Mouse (Mus musculus) adrenal gland, postnatal 25 days (tissue): ENCODE results near the gene Kcnk5. TPM values are rescaled to one million over a fixed set of nuclear protein-coding genes. Genes with fewer than 3 reads are reported as not detected.
A peak's percentile ranks its signal among the peaks of the same experiment; 100 is the strongest.

ENCODE experiments used
- DNase-seq: peaks from one replicate; pipeline ENCODE4 v3.0.0; 2021; ENCODE audit warnings: mixed read lengths
- total RNA-seq: library from RNA; stranded (reverse); gene quantifications from 2 replicates; pipeline ENCODE4 v1.2.3, GENCODE M21; 2021

Gene Kcnk5
- total RNA-seq, 1 experiment from 2014 or later = 5.9 TPM

DNA sequence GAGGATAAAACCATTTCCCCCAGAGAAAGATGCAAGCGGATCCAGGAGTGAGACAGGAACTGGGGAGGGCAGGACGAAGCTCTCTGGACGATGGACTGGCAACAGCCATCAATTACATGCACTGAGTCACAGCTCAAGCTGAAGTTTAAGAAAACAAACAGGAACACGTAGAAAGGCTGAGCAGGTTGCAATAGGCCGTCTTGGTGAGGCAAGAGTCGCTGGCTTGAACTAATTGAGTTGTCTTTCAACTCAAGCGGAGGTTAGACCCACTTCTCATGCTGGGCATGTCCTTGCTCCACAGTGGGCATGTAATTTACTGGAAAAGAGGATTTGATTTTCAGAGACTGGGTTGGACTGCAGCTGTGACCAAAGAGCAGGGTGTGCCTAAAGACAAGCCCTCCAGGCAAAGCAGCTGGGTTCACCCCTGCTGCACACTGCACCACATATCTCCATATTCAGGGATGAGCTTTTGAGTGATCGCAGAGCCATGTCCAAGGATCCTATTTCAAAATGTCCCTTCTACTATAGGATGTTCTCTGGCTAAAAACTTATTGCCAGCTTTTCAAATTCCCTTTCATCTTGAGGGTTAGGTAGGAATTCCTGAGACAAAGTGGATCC lies 19.6 kb upstream of the Kcnk5 start:
- no peak for DNase-seq

DNA sequence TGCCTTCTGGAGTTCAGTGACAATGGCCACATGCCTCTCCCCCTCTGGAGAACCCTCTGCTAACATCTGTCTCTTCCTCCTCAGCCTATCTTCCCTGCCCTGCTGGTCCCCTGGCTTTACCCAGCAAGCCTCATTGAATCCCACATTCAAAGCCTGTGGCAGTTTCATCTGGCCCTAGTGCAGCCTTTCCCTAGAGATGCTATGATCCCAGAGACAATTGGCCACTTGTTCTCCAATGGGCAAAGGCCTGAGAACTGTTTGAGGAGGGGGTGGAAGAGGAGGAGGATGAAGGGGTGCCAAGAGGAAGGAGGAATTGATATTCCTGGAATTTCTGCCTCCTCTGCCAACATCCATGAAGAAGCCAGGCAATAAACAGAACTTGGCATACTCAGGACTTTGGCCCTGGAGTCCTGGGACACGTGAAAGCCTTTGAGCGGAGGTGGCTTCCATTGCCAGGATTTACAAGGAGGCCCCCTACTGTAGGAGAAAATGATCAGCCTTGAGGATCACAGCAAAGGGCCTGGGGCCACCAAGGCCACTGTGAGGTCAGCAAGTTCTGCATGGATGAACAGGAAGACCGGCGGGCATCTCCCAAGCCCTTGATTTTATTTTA lies 11.6 kb upstream of the Kcnk5 start:
- no peak for DNase-seq

DNA sequence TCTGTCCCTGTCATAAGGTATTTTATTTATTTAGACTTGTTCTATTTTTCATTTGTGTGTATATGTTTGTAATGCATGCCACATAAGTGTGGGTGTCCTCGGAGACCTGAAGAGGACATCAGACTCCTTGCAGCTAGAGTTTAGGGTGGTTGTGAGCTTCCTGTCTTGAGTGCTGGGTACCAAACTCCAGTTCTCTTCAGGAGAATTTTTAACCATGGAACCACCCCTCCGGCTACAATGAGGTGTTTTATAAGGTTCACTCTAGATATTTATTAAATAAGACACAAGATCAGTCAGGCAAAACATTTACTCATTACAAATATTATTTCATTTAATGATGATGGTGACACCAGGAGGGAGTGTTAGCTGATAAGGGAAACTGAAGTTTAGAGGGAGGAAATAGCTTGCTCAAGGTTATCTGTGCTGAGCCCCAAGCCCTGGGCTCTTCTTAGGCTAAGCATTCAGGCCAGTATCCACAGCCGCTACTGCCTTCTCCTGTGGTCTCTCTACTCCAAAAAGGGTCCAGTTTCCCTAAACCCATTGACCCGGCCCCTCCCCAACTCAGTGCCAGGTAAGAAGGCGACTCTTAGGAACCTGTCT lies 9.6 kb upstream of the Kcnk5 start:
- no peak for DNase-seq

DNA sequence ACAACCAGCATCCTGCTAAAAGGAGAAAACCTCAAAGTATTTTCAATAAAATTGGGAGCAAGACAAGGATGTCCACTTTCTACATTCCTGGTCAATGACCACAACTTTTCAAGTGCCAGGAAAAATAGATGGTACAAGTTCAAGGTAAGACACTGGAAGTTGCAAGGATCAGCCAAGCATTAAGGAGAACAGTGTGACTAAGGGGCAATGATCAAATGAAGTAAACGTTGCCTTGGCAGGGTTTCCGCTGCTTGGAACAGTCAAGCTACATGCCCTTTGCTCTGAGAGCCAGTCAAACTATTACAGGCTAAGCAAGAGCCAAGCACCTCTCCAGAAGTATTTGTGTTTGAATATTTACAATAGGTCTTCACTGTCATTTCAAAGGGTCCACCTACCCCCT lies 8.1 kb upstream of the Kcnk5 start:
- DNase-seq = peak; percentile 7

DNA sequence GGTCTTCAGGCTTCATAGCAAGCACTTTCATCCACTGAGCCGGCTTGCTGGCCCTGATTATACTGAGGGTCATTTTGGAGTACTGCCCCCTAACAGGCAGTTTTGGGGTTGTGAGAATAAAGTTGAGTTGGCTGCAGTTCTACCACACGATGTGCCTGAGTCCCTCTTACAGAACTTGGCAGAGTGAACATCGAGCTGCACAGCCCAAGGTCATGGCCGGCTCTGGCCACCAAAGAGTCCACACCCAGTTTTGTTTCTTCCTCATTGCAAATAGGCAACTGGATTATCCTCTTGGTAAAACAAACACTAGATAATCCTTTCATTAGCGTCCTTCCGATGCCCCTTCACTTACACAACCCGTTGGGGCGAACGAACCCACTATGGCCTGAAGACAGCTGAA lies 3.8 kb upstream of the Kcnk5 start:
- peak; percentile 38 for DNase-seq

DNA sequence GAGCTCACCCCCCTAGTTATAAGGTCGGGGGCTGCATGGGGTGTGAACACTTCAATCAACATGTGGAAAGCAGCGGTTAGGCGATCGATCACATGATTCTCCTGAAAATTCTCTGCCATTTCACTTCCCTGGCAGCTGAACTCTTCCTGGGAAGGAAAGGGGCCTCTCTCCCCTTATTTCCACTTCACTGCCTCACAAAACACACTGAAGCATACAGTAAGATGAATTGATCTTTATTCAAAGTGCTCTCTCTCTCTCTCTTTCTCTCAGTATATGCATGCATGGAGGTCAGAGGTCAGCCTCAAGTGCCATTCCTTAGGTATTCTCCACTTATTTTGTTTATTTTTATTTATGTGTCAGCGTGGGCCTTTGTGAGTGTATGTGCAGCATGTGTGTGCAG lies 2.1 kb upstream of the Kcnk5 start:
- DNase-seq = no peak

DNA sequence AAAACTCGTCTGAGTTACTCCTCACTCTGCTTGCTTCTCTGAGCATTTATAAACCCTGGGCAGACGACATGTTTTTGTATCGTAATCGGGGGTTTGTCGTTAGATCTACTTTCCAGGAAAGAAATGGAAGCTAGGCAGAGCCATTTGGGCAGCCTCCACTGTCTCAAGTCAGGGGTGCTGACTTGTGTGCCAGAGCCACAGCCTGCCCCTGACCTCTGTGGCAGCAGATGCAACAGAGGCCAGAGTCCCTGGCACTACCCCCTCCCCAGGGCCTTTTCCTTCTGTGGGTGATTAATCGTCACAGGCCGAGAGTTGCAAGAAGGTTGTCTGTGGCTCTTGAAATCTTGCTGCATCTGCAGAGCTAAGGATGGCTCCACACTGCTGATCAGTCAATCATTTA lies 987 bp upstream of the Kcnk5 start:
- no peak for DNase-seq

DNA sequence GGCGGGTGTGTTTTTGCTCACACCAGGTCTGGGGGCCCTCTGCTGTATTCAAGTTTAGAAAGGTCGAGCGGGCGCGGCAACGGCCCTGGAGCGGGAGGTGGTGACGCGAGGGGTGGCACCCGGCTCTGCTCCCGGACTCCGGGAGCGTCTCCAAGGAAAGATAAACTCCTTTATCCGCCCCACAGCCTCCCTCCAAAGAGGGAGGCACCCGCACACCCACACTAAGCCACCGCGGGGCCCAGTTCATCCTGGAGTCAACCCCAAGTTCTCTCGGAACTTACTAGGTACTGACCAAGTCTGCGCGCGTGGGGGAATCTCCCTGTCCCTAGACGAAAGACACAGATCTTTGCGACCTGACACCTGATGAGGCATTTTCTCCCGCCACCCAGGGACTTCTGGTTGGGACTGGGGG lies 852 bp downstream of the Kcnk5 start:
- DNase-seq = peak; percentile 56

DNA sequence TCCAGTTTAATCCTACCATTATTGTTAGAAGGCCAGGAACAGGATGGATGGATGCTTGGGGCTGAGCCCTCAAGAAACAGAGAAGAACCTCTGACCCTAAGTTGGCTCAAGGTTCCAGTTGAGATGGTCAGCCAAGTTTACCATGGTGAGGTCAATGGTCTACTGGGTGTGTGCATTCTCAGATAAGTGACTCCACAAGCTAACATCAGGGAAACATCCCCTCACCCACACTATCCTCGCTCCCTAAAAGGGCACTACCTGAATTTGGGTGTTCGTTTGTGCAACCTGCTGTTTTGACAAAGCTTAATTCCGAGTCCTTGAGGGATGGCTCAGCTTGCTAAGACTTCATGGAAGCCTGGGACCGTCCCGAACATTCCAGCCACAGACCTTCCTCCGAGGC lies 1.3 kb downstream of the Kcnk5 start:
- DNase-seq = no peak

DNA sequence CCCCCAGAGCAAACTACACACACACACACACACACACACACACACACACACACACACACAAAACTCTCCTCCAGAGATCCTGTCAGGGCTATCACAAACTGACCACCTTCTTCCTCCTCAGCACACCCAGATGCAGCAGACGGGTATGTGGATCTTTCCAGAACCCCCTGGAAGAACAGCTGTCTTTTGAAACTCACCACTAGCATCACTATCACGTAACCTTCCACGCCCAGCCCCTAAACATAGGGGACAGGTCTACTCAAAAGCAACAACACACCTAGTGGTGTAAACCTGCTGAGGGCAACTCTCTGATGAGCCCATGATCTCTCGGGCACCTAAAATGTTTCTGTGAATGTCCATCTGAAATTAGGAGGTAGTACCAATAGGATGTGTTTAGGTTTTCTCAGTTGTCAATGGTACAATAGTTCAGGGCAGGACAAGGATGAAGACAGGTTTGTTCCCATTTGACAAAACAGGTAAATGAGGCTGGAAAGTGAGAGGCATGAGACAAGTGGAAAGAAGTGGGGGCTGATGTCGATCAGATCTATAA lies 1.8 kb downstream of the Kcnk5 start:
- DNase-seq = no peak

DNA sequence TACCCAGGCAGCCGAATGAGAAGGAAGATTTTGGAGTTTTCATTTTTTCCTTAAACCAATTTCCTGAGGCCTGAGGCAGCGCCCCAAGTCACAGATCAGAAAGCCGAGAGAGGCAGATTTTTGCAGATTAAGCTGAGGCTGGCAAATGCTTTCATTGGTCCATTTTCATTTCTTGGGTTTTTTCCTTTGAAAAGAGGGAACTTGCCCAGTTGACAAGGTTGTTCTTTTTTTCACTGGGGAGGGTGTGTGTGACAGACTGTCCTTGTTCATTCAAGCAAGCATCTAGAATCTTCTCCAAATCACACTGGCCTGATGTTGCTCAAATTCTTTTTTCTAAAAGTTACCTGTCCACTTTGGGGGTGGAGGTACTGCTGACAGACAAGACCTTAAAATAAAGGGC lies 2.5 kb downstream of the Kcnk5 start:
- no peak for DNase-seq

DNA sequence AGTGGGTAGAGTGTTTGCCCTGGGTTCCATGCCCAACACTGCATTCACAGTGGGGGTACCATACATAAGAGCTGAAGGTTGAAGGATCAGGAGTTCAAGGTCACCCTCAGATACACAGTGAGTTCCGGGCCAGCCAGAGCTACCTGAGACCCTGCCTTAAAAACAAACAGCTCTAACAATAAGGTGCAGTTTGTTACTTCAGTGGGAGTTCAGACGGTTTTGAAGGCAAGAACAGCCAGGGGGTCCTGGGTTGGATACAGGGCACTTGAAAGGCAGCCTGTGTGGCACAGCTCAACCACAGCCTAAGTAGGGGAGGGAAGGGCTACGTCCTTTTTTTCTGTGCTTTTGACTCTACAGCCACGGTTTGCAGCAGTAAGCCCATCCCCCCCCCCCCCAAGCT lies 3.0 kb downstream of the Kcnk5 start:
- DNase-seq = no peak

DNA sequence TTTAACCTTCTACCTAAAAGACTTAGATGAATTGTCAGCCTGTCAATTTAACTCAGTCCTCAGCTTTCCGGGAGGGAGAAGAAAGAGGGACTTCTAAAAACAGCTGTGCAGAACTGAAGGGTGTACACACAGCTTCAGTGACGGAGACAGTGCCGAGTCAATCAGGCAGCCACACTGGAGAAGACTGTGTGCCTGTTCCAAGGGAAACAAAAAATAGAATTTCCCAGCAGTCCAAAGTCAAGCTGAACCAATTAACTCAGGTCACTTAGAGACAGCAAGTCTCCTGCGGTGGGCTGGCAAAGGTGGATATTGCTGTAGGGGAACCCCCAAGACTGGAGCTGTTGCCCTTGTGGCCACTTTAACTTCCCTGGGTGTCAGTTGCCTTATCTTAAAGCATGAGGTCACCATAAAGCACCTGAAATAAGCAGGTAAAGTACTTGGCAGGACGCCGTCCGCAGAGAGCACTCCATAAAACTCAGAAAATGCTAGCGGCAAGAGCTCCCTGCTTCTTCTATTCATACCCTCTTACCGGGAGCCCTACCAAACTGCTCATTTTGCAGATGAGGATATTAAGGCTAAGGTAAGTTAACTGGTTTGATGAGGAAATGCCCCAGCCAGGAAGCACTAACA lies 4.0 kb downstream of the Kcnk5 start:
- no peak for DNase-seq

DNA sequence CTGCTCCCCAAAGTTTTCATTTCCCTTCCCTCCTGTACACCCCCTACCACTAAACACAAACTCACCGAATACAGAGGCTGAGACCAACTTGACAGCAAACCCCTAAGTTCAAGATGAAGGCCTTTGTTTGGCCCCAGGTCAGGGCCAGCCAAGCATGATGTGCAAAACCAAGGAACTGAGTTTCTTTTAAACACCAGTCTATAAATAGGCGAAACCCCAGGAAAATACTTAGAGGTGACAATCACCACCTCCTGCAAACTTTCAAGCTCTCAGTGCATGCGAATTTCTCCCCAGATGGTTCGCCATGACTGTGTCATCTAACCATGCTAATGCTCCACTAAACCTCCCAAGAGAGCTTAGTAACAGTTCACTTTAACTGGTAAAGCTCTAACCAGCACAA lies 5.9 kb downstream of the Kcnk5 start:
- DNase-seq = no peak

DNA sequence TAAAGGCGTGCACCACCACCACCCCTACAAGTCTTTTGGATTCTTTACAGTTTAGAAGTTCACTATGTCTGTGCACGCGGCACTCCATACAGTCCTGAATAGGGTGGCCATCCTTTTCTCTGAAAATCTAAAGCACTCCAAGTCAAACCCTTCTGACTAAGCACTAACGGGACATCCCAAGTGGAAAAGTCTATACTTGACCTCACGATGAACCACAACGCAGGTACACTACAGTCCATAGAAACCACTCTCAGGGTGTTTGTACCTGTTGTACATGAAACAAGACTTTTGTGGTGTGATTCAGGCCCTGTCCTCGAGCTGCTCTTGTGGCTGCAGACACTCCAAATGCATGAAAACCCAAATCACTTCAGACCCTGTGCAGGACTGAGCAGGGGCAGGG lies 6.5 kb downstream of the Kcnk5 start:
- DNase-seq = no peak

DNA sequence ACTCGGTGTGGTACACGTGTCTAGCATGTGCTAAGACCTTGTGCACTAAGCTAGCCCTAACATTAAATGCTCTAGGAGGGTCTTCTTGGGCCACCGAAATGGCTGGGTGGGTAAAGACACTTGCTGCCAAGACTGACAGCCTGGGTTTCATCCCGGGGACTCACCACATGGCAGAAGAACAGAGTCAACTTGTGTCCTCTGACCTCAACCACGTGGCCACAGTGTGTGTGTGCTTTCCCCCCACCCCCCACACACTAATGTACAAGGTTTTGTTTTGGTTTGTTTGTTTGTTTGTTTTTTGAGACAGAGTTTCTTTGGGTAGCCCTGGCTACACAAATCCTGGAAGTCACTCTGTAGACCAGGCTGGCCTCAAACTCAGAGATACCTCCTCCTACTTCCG lies 6.9 kb downstream of the Kcnk5 start:
- no peak for DNase-seq

DNA sequence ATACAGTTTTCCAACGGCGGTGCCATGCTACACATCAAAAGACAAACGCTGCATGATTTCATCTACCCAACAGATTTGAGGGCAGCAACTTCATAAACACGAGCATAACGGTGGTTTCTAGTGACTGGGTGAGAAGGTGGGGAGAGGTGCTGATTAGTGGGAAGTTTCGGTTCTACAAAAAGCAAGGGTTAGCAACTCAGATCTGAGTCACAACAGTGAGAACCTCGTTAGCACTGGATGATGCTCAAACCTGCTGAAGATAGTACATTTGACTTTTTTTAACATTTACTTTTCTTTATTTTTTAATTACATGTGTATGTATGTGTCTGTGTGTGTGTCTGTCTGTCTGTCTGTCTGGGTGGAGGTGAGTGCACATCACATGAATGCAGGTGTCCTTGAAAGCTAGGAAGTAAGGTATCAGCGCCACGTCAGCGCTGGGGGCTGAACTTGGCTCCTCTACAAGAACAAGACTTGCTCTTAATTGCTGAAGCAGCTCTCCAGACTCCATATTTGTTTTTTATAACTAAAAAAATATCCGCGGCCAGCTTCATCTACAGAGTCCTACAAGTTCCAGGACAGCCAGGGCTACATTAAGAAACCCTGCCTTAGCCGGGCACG lies 7.6 kb downstream of the Kcnk5 start:
- DNase-seq = no peak

DNA sequence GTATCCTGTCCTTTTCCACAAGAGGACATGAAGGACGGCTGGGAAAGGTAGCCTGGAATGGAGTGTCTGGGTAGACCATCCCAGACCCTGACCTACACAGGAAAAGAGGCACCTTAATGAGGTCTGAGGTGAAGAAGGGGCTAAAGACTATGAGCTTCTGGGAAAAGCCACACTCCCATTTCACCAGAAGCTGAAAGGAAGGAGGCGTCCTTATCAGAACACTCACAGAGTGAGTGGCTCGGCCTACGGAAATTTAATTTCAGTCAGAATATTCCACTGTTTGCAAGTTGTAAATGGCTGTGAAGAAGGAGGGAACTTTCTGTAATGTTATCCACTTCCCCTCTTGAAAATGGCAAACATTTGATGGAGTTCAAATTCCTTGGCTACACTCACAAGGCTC lies 8.7 kb downstream of the Kcnk5 start:
- no peak for DNase-seq

DNA sequence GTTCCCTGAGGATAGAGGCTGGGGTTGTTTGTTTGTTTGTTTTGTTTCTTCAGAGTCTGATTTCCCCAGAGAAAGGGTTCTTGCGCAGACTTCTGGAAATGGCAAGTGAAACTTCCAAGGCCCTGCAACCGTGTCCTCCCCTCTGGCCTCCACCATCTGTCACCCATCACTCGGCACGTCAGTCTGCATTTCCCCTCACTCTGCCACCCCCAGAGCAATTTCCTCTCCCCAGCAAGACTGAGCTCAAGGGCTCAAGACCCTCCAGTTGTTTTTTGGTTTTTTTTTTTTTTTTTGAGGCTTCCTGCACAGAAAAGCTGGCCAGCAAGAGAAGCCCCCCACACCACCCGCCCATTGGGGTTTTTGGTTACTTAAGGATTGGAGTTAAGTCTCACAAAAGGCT lies 9.1 kb downstream of the Kcnk5 start:
- no peak for DNase-seq

DNA sequence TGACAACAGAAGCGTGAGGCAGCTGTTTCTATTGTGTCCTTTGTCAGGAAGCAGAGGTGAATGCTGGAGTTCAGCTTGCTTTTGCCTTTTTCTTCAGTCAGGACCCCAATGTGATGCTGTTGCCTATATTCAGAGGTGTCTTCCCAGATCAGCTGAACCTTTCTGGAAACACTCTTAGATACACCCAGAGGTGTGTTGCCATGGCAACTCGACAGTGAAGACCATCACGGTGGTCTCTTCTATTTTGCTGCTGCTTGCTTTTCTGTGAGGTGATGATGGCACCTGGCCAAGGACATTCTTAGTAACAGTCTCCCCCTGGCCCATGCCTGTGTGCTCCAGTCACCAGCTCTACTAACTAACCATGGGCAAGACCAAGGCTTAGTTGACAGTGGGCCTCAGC lies 9.8 kb downstream of the Kcnk5 start:
- no peak for DNase-seq

DNA sequence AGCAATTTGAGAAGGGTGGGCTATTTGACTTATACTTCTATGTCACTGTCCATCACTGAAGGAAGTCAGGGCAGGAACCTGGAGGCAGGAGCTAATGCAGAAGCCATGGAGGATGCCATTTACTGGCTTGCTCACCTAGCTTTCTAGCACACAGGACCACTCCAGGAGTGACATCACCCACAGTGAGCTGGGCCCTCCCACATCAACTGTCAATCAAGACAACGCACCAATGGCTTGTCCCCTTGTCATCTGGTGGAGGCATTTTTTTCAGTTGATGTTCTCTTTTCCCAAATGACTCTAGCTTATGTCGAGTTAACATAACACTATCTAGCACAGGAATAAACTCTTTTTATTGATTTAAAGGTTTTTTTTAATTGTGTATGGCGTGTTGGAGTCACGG lies 12.4 kb downstream of the Kcnk5 start:
- no peak for DNase-seq

DNA sequence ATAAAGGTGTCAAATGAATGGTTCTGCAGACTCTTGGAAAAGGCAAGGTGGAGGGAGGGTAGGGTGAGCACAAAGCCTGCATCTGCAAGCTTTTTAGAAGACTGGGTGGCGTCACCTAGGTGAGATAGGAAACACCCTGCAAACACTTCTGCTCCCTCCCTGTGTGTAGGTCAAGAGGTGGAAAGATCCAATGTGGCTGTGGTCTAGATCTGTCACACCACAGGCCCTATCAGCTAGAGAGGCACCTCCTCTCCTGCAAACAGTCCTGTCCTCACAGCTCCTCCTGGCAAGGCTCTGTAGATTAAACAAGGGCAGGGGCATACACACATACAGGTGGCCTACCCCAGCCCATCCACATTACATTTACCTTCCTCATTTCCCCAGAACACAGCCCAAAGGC lies 13.1 kb downstream of the Kcnk5 start:
- no peak for DNase-seq

DNA sequence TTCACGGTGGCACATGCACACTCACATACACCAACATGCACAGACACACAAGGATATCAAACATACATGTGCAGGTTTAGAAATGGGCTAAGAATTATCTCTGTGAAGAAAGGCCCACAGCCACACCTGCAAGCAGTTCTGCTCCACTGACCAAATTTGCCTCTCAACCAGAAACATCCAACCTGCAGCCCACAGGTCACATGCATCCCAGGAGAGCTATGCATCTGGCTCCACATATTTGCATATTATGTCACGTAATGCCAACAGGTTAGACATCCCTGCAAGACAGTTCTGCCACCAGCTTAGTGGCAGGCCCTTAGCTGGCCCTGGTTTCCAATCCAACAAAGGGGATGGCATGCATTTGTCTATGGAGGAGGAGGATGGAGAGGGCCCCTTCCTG lies 13.6 kb downstream of the Kcnk5 start:
- no peak for DNase-seq
